Mouse (Mus musculus) CD4-positive, CD25-positive, alpha-beta regulatory T cell, adult 2 months (primary cell): ENCODE measurements around the gene Uhrf1bp1.
A peak's percentile ranks its signal among the peaks of the same experiment; 100 is the strongest.

Experiments
- DNase-seq: peaks from one replicate; pipeline ENCODE4 v3.0.0-alpha.2; 2012; ENCODE audit warnings: low read depth, low spot score

Gene Uhrf1bp1

DNA sequence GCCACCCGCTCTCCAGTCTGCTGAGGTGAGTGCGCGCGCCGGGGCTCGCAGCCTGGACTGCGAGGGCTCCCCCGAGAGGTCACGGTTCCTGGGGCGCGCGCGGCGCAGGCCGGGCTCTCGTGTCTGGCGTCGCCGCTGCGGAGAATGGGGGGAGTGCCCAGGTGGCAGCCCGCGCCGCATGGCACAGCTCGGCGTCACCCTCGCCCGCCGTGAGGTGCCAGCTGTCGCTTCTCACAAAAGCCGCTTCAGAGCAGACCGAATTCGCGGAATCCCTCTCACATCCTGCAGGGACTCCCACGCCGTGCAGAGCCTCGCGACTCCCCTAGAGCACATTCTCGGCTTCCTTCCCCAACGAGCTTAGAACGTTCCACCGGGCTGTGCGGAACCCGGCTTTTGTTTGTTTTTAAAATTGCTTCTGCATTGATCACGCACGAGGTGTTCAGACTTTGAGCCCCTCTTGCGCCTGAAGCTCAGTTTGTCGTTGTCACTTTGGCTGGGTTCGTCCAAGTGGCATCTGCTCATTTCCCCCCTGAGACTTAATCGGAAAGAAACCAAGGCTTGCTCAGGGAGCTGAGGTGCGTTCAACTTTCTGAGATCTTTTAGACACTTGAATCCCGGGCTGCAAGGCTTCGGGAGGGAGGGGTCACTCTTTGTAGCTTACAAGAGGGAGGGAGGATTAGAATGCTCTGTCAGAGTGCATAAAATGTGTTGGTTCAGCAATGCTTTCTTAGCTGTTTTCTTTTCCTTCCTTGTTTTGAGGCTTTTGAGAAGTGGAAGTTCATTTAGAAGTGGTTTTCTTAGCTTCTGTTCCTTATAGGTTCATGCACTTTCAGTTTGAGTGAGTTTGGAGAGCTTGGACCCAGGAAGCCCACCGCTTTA lies 53.6 kb downstream of the Uhrf1bp1 start, which contains the start of gene Taf11:
Taf11 (minus strand) TSS at position 223 of the 879 bp plus-strand sequence.
- peak; percentile 78 for DNase-seq

GRCm38 (mm10) chr17:27911371-27911770 lies 55.1 kb downstream of the Uhrf1bp1 start:
- no peak for DNase-seq

DNA sequence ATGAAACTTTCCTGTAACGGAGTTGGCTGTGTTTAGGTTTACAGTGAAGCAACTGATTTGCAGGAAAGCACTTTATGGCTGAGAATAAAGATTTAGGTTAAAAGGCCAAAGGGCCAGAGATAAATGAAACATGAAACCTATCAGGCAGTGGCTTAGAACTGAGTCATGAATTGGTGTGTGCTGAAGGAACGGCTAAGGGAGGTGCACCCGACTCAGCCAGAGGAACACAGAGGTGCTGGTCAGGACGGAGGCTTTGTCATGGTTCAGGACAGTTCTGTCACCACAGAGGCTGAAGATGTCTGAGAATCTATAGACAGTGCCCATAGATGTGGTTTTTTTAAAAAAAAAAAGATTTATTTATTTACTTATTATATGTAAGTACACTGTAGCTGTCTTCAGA lies 58.5 kb downstream of the Uhrf1bp1 start:
- DNase-seq, result no peak

DNA sequence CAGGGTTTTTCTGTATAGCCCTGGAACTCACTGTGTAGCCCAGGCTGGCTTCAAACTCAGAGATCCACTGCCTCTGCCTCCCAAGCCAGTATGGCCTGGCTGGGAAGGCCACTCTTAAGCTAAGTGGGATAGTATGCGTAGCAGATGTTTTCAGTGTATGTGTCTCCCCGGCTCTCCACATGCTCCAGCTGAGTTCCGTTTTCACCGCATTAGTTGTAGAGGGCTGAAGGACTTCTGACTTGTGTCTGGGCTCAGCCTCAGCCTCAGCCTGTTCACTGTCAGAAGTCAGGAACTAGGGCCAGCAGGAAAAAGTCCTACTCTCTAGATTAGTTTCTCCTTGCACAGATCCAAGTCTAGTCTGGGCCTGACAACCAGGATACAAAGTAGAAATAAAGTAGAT lies 60.1 kb downstream of the Uhrf1bp1 start:
- DNase-seq, result no peak

- no peak for DNase-seq
These were observed 64.4 kb downstream of the Uhrf1bp1 start for GRCm38 (mm10) chr17:27920676-27921075.

DNA sequence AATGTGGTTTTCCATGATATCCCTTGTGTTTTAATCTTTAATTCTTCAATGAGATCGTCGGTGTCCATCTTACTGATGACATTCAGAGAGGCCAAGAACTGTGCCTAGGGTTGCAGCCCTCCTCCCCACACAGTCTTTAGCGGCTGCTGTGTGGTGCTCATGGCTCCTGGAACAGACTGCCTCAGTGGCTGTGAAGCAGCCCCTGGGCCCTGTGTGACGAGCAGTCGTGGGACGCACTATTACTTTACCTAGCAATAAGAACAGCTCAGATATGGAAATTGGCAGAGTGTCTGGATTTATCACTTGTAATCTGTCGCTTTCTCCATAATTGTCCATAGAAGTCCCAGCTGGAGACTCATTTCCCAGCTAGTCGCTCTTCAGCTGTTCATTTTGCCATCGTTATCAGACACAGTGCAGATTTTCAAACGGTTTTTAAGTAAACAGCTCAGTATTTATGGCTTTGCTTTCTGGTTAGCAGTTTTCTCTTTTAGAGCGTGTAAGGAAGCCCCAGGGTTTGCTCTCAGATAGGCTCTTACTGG lies 66.0 kb downstream of the Uhrf1bp1 start:
- no peak for DNase-seq

DNA sequence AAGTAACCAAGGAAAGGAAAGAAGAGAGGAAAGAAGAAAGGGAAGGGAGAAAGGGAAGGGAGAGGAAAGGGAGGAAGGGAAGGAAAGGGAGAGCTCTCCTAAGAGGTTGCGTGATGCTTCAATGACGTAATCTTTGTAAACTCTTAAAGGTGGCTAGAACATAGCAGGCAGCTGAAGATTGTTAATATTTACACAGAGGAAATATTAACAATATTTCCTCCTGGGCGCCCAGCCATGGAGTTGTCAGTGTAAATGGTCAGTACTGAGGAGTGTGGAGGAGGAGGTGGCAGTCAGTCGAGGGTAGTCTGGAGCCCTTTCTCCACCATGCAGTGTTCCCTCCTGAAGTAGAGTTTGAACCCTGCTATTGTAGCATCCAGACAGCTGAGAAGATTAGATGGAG lies 68.8 kb downstream of the Uhrf1bp1 start:
- no peak for DNase-seq

DNA sequence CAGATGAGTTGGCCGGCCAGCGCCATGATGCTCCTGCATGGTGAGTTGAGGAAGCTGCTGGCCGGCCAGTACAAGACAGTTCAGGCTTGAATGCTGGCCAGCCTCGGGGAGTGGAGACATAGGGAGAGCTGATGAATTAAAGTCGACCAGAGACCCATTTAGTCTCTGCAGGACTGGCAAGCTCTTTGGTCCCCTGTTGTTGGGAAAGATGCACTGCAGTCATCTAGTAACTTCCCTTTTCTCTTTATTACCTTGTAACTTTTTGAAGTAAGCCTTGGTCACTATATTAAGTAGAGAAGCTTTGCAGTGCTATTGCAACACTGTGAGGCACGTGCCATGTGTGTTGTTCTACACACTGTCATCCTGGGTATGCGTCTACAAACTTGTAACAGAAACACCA lies 69.3 kb downstream of the Uhrf1bp1 start:
- no peak for DNase-seq

DNA sequence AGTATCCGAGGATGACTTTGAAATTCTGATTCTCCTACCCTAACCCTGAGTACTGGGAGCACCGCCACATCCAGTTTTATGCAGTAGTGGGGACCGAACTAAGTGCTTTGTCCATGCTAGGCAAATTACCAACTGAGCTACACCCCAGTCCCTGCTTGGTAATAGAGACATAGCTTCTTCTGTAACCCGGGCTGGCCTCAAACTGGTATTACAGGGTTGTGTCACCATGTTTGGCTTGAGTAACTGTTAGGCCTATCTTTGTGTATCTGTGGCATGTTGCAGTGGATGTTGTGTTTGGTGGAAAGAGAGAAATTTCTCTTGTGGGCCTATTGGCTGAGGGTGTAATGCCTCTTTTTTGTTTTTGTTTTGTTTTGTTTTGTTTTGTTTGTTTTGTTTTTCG lies 74.0 kb downstream of the Uhrf1bp1 start:
- no peak for DNase-seq

DNA sequence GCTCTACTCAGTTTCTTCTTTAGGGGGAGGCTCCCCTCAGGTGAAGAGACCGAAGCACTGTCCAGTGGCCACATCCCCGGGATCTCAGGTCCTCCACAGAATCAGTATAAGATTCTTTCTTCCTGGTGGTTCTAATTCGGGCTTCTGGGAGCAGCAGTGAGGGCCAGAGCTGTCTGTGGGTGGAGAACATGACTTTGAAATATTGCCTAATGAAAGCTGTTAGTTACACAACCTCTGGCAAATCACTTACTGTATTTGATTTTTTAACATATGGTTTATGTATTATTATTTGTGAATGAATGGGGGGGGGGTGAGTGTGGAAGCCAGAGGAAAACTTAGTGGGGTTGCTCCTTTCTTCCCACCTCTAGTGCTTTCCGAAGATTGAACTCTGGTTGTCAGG lies 75.6 kb downstream of the Uhrf1bp1 start:
- no peak for DNase-seq

DNA sequence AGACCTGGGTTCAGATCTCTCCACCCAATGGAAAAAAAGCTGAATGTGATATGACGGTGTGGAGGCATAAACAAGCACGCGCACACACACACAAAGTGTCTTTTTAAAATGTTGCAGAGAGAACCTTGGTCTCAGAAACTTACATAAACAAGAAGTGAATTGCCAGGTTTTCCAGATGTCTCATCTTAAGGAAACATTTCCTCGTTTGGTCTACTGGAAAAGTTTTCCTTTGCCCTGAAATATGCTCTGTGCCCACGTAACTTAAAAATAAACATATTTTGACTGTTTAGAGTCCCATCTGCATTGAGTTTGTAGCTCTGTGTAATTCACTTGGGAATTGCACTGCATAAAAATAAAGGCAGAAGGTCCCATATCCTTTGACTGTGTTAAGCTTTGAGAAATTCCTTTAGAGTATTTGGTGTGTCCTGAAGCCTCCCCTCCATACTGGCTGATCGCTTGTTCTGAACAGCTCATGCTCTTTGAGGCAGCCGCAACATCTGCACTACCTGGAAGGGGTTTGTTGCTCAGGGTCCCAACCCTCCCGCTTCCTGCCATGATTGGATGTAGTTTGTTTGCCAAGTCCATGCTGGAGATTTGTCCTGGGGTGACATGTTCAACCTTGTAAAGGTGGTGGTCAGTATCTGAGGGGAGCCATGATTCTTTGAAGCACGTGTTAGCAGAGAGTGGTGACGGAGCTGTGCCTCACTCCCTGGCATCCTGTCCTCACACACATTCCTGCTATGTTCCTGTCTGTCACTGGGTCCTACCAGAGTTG lies 78.1 kb downstream of the Uhrf1bp1 start:
- DNase-seq, result no peak

- DNase-seq, result no peak
These were observed 78.8 kb downstream of the Uhrf1bp1 start for GRCm38 (mm10) chr17:27935091-27935490.

- no peak for DNase-seq
These were observed 80.9 kb downstream of the Uhrf1bp1 start for GRCm38 (mm10) chr17:27937054-27937615.

GRCm38 (mm10) chr17:27938121-27938754 lies 82.0 kb downstream of the Uhrf1bp1 start:
- no peak for DNase-seq

DNA sequence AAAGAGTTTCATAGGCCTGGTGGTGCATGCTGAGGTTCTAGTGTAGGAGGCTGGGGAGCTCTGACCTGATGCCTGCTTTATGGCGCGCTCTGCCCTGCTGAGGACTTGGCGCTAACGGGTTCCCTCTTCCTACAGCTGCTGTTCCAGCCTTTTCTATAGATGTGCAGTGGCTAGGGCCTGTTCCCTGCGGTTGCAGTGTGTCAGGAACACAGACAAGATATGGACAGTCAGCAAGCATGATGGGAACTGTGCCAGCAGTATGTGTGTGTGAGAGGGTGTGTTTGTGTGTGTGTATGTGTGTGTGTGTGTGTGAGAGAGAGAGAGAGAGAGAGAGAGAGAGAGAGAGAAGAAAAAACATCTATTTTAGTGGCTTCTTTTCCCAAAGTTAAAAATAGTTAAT lies 82.8 kb downstream of the Uhrf1bp1 start:
- no peak for DNase-seq

DNA sequence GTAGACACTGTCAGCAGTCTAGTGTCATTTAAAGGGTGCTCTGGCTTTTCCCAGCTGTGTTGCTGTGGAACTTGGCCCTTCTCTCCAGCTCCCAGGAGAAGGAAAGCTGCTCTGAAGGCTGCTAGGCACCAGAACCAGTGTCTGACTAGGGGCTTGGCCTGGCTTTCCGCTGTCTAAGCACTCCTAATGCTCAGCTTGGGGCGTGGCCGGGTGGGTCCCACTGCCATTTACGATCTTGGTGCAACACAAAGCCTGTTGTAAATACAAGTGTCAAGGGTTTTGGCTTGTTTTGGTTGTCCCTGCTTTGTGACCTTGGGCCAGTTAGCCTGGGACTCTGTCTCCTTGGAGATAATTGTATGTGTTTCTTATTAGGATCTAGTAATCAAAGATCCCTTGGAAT lies 84.1 kb downstream of the Uhrf1bp1 start:
- DNase-seq, result no peak

GRCm38 (mm10) chr17:27941178-27941577 lies 84.9 kb downstream of the Uhrf1bp1 start:
- DNase-seq, result no peak

- no peak for DNase-seq
These were observed 85.5 kb downstream of the Uhrf1bp1 start for GRCm38 (mm10) chr17:27941698-27942097.

- DNase-seq, result no peak
These were observed 85.9 kb downstream of the Uhrf1bp1 start for GRCm38 (mm10) chr17:27942131-27942530.

- no peak for DNase-seq
These were observed 89.4 kb downstream of the Uhrf1bp1 start for GRCm38 (mm10) chr17:27945546-27946216.

DNA sequence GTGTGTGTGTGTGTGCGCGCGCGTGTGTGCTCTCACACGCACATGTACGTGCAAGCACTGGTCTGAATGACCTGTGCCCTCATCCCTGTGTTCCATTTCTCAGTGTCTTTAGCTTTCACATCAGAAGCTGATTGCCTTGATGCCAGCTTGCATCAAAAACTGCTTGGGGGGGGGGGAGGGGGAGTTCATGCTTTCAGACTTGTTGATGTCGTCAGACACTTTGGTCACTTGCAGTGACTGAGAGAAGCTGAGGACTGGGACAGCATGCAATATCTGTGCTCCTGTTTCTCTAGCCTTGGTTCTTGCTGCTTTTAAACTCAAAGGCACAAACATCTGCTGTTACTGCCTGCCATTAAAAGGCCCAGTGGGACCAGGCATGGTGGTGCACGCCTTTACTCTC lies 90.1 kb downstream of the Uhrf1bp1 start:
- no peak for DNase-seq
